Mouse (Mus musculus) lung, adult 2 months (tissue): Measurements from ENCODE around the gene Eif1ad. TPM values are rescaled to one million over a fixed set of nuclear protein-coding genes. Genes with fewer than 3 reads are reported as not detected.

Experiments
- DNase-seq: peaks from one replicate; pipeline ENCODE4 v3.0.0; 2022
- H3K4me1 ChIP-seq: fragments of 200-500 bp; 2 replicates; pipeline ENCODE4 v1.6.1; 2011; ENCODE audit warnings: low read length; ENCODE audit not compliant: control insufficient read depth, insufficient read depth
- H3K4me3 ChIP-seq: fragments of 200-500 bp; replicated peaks from 2 replicates; pipeline ENCODE3; 2011; ENCODE audit warnings: low read depth, mild to moderate bottlenecking, control low read depth, low read length; ENCODE audit errors: extremely low read depth
- CTCF ChIP-seq: fragments of 200-500 bp; IDR thresholded peaks from 2 replicates; pipeline ENCODE4 v1.5.1; 2011; ENCODE audit warnings: mild to moderate bottlenecking, low read length, control low read depth; ENCODE audit not compliant: insufficient read depth
- POLR2A ChIP-seq: fragments of 200-500 bp; IDR thresholded peaks from 2 replicates; pipeline ENCODE4 v1.6.1; 2011; ENCODE audit warnings: low read depth, mild to moderate bottlenecking, control low read depth, low read length, borderline replicate concordance; ENCODE audit errors: extremely low read depth
- WGBS: fragments of 180-500 bp; shearing (Covaris S2); methylation state at CpG from one replicate; pipeline ENCODE4 v1.1.7; 2018; 5-methylcytosine and 5-hydroxymethylcytosine counted together
- polyA plus RNA-seq: library from polyadenylated mRNA; depleted of rRNA; stranded (reverse); fragments of >200 nt; gene quantifications from 2 replicates; pipeline ENCODE4 v1.2.3, GENCODE M21; 2012; rRNA removed

The Eif1ad gene
- 15.5 and 21.4 TPM in 2 replicates for polyA plus RNA-seq

GRCm38 (mm10) chr19:5366175-5367052 is at the start of gene Eif1ad:
Gene Eif1ad, plus strand, starts transcription at chr19:5366741.
- DNase-seq: peak; percentile 96
- under 1% methylated on average over 75 of the region's 92 CpGs for WGBS
- H3K4me1 ChIP-seq: peaks cover 10% of the 10 kb centered on the region; the same call in 1 of the 2 replicates
- TF ChIP-seq POLR2A: peak; percentile 53; the same call in 1 of the 2 replicates
- TF ChIP-seq CTCF: no peak
- peak within 1 kb of the TSS; percentile 88 for H3K4me3 ChIP-seq

GRCm38 (mm10) chr19:5323801-5324200 is 42.7 kb upstream of the Eif1ad start:
- TF ChIP-seq POLR2A (no peak), CTCF (no peak)
- WGBS: 41% methylated on average over 17 of the region's 17 CpGs

GRCm38 (mm10) chr19:5327970-5328369 is 38.6 kb upstream of the Eif1ad start:
- no peaks in the 10 kb centered on the region for H3K4me1 ChIP-seq
- TF ChIP-seq CTCF (no peak), POLR2A (no peak)
- 64% methylated on average over 19 of the region's 19 CpGs for WGBS
- H3K4me3 ChIP-seq: no peak overlapping the region
- DNase-seq: no peak

More at GRCm38 (mm10) chr19:5323801-5324200, 42.7 kb upstream of the Eif1ad start:
- Histone ChIP-seq H3K4me3 (no peak overlapping the region), H3K4me1 (no peaks in the 10 kb centered on the region)
- no peak for DNase-seq

GRCm38 (mm10) chr19:5334741-5335140 is 31.8 kb upstream of the Eif1ad start:
- WGBS: 60% methylated on average over 5 of the region's 5 CpGs
- DNase-seq: no peak
- no peak overlapping the region for H3K4me3 ChIP-seq
- H3K4me1 ChIP-seq: no peaks in the 10 kb centered on the region
- TF ChIP-seq CTCF: no peak
- no peak for TF ChIP-seq POLR2A

- WGBS: 87% methylated on average over 6 of the region's 6 CpGs
- Histone ChIP-seq H3K4me1 (no peaks in the 10 kb centered on the region), H3K4me3 (no peak within 1 kb of the TSS)
- TF ChIP-seq CTCF (no peak), POLR2A (no peak)
- no peak for DNase-seq
Observed at GRCm38 (mm10) chr19:5335441-5335840, 31.1 kb upstream of the Eif1ad start, which contains the start of gene Catsper1. Gene Catsper1, plus strand, starts transcription at chr19:5335741.

DNA sequence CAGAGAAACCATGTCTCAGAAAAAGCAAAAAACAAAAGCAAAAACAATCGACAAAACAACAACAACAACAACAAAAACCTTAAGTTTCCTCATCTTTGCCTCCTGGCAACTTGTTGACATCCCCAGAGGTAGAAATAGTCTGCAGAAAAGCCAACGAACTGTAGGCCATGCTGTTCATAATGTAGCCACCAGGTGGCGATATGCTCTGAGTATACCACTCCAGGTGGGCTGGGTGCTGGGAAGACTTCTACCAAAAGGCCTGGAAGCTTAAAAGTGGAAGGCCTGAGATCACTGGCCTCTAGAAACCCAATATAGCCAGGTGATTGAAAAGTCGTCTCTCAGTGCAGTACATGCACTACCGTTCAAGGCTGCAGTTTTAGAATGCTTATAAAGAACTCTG is 28.6 kb upstream of the Eif1ad start:
- no peak overlapping the region for H3K4me3 ChIP-seq
- DNase-seq: peak; percentile 71
- 19% methylated on average over 5 of the region's 5 CpGs for WGBS
- no peaks in the 10 kb centered on the region for H3K4me1 ChIP-seq
- TF ChIP-seq CTCF: peak; percentile 82
- TF ChIP-seq POLR2A: no peak

GRCm38 (mm10) chr19:5341360-5341759 is 25.2 kb upstream of the Eif1ad start:
- TF ChIP-seq CTCF (no peak), POLR2A (no peak)
- H3K4me1 ChIP-seq: no peaks in the 10 kb centered on the region
- DNase-seq: no peak
- WGBS: 80% methylated on average over 7 of the region's 7 CpGs
- H3K4me3 ChIP-seq: no peak overlapping the region

DNA sequence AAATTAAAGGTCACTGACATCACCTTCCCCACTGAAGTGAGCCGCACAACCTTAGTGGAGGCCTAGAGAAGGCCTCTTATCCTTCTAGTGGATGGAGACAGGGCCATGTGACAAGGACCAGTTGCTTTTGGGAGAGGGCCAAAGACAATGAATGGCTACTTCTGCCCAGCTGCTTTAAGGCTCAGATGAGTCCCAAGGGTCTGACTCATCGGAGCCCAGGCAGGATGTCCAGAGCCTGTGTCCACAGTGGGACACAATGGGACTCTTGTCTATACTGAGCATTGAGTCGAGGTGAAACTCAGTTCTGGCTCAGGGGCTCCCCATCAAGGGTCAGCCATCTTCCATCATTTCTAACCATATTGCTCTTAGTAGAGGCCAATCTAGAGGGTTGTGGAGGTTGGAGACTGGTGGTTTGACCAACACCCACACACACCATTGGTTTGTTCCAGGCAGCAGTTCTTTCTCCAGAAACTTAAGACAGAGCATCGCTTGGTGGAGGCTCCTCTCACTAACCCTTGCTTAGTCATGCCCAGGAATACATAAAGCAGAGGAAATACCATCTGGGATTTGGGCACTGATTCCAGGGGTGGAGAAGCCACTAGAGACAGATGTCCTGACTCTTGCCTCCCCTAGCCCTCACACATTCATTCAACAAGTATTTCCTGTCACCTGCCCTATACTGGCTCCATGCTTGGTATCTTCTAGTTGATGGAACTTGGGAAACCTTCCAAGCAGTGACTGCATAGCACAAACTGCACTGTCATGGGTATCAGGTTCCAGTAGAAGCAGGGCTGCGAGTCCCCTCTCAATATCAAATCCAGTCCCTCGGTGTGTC is 21.0 kb upstream of the Eif1ad start:
- TF ChIP-seq POLR2A (no peak), CTCF (no peak)
- no peaks in the 10 kb centered on the region for H3K4me1 ChIP-seq
- H3K4me3 ChIP-seq: no peak overlapping the region
- no peak for DNase-seq
- 66% methylated on average over 6 of the region's 6 CpGs for WGBS

- WGBS: 70% methylated on average over 6 of the region's 6 CpGs
- H3K4me3 ChIP-seq: no peak overlapping the region
- H3K4me1 ChIP-seq: no peaks in the 10 kb centered on the region
- TF ChIP-seq POLR2A (no peak), CTCF (no peak)
- no peak for DNase-seq
Observed at GRCm38 (mm10) chr19:5348064-5348463, 18.5 kb upstream of the Eif1ad start.
